In genomic region chr10:112795938-112796337, GRCm38 (mm10) we compare ENCODE assay signal across 19 mouse cellular contexts.
"Had no signal": no experiment of that assay in that cellular context is flagged by ENCODE, and none has a peak within 500 bp of the region (broad histone marks: within the 10 kb centered on the region; RNA-seq: fewer than 3 reads in every experiment).

No protein-coding gene starts in this region.

- H3K27me3 ChIP-seq: kidney, embryonic 15.5 days; limb, embryonic 12.5 days; limb, embryonic 15.5 days; midbrain, embryonic 13.5 days; stomach, embryonic 15.5 days had no signal

- H3K36me3 ChIP-seq: kidney, embryonic 15.5 days; limb, embryonic 12.5 days; limb, embryonic 15.5 days; midbrain, embryonic 13.5 days; stomach, embryonic 15.5 days had no signal

- H3K9me3 ChIP-seq: kidney, embryonic 15.5 days; limb, embryonic 12.5 days; limb, embryonic 15.5 days; midbrain, embryonic 13.5 days; stomach, embryonic 15.5 days had no signal

- H3K4me3 ChIP-seq: kidney, embryonic 15.5 days; limb, embryonic 12.5 days; limb, embryonic 15.5 days; midbrain, embryonic 13.5 days; stomach, embryonic 15.5 days had no signal

- ATAC-seq: liver, postnatal 0 days; lung, postnatal 0 days; midbrain, embryonic 13.5 days had no signal

- H3K4me1 ChIP-seq: kidney, embryonic 15.5 days; limb, embryonic 12.5 days; limb, embryonic 15.5 days; stomach, embryonic 15.5 days had no signal

- H3K9ac ChIP-seq: kidney, embryonic 15.5 days; limb, embryonic 12.5 days; limb, embryonic 15.5 days; liver, embryonic 14.5 days; liver, postnatal 0 days; lung, embryonic 14.5 days; midbrain, embryonic 13.5 days; stomach, embryonic 15.5 days had no signal

- DNase-seq: kidney, adult 8-10 months; kidney, postnatal 10 days; kidney, postnatal 36 days; left cerebral cortex, postnatal 4 days; liver, postnatal 0 days; lung, embryonic 14.5 days; retina, postnatal 1 day; right cerebral cortex, postnatal 25 days; spleen, adult 18-20 months; thymus, postnatal 25 days had no signal

- H3K4me2 ChIP-seq: kidney, embryonic 15.5 days; limb, embryonic 12.5 days; limb, embryonic 15.5 days; liver, embryonic 11.5 days; lung, embryonic 14.5 days; midbrain, embryonic 13.5 days; stomach, embryonic 15.5 days had no signal

- H3K27ac ChIP-seq: kidney, embryonic 15.5 days; limb, embryonic 12.5 days; limb, embryonic 15.5 days; liver, embryonic 14.5 days; macrophage; midbrain, embryonic 13.5 days; stomach, embryonic 15.5 days had no signal
